Mouse (Mus musculus): ENCODE measurements around the gene Cideb. TPM values are rescaled to one million over a fixed set of nuclear protein-coding genes. Genes with fewer than 3 reads are reported as not detected.

The Cideb gene
- total and polyA plus RNA-seq, 3 experiments: 0.53 to 2.4 TPM; not detected in 1

GRCm38 (mm10) chr14:55737086-55737687, 21.1 kb downstream of the Cideb start (continued):
- TF ChIP-seq POLR2AphosphoS5 (IDR thresholded peaks at IDR 0.05; ENCODE audit: borderline replicate concordance, low read depth, low read length): no peak
- peak; percentile 96 for TF ChIP-seq RCOR1 (IDR thresholded peaks at IDR 0.05; ENCODE audit: low read depth, low read length)
- no peak for TF ChIP-seq CTCF (IDR thresholded peaks at IDR 0.05 in 2 of 3, conservative IDR thresholded peaks at IDR 0.05 in 1 of 3; ENCODE audit: control insufficient read depth in 1 of 3, insufficient read depth in 1 of 3, low read depth in 2 of 3, low read length in 3 of 3, poor library complexity in 1 of 3, severe bottlenecking in 1 of 3)
- peak; percentile 89 for TF ChIP-seq ETS1 (IDR thresholded peaks at IDR 0.05; ENCODE audit: low read depth, low read length)
- TF ChIP-seq JUND (IDR thresholded peaks at IDR 0.05; ENCODE audit: low read depth, low read length): no peak
- TF ChIP-seq ZMIZ1 (IDR thresholded peaks at IDR 0.05; ENCODE audit: low read depth, low read length): peak; percentile 63; the same call in 1 of the 2 replicates
- peak; percentile 80; the same call in 1 of the 2 replicates for TF ChIP-seq MEF2A (IDR thresholded peaks at IDR 0.05; ENCODE audit: extremely low read depth, insufficient replicate concordance, low read depth, low read length, poor library complexity, severe bottlenecking)
- peak; percentile 72; the same call in 1 of the 2 replicates for TF ChIP-seq MAX (IDR thresholded peaks at IDR 0.05; ENCODE audit: low read length)
- TF ChIP-seq HCFC1 (IDR thresholded peaks at IDR 0.05; ENCODE audit: low read depth, low read length): peak; percentile 56; the same call in 1 of the 2 replicates
- TF ChIP-seq ZC3H11A (IDR thresholded peaks at IDR 0.05; ENCODE audit: low read depth, low read length): no peak
- TF ChIP-seq MYB (IDR thresholded peaks at IDR 0.05; ENCODE audit: low read depth, low read length): peak; percentile 91
- no peak for TF ChIP-seq ELF1 (IDR thresholded peaks at IDR 0.05; ENCODE audit: low read depth, low read length)
- TF ChIP-seq POLR2A (IDR thresholded peaks at IDR 0.05; ENCODE audit: control insufficient read depth in 1 of 2, insufficient read depth in 1 of 2, low read depth in 1 of 2, low read length in 2 of 2, poor library complexity in 1 of 2): no peak
- TF ChIP-seq NRF1 (IDR thresholded peaks at IDR 0.05; ENCODE audit: insufficient read depth, low read depth, low read length, poor library complexity, severe bottlenecking): no peak
- TF ChIP-seq ZNF384 (IDR thresholded peaks at IDR 0.05; ENCODE audit: low read depth, low read length): no peak
- TF ChIP-seq TAL1 (IDR thresholded peaks at IDR 0.05; ENCODE audit: low read length): peak; percentile 70

DNA sequence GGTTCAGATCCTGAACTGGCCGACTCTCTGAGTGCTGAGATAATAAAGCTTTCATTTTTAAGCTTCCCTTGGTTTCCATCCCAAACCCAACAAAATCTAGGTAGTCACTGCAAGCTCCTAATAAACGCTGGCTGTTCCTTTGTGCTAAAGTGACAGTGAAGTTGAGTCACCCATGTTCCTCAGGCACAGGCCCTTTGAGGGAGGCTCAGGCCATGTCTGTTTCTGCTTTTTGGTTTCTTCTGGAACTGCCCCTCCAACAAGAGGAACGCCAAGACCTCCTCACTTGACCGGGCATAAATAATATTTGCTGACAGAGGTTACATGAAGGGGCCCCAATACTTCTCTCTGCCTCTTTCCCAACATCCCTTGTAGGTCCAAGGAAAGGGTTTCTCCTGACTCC, 22.5 kb downstream of the Cideb start:
- DNase-seq (ENCODE audit: low read depth, low spot score): no peak
- H3K27ac ChIP-seq (ENCODE audit: control insufficient read depth, low read depth, low read length): no peak overlapping the region
- no peaks in the 10 kb centered on the region for H3K27me3 ChIP-seq (ENCODE audit: control insufficient read depth in 1 of 2, insufficient read depth in 2 of 2, low read length in 2 of 2)
- H3K9ac ChIP-seq (ENCODE audit: control insufficient read depth, low read depth, low read length, poor library complexity, severe bottlenecking): no peak overlapping the region
- peaks cover 0 to 26% of the 10 kb centered on the region in 2 experiments; a peak in 2 of 4 replicates for H3K36me3 ChIP-seq (ENCODE audit: control insufficient read depth in 1 of 2, insufficient read depth in 2 of 2, low read length in 2 of 2)
- peaks cover 21 to 36% of the 10 kb centered on the region in 2 experiments for H3K4me1 ChIP-seq (ENCODE audit: control insufficient read depth in 1 of 2, insufficient read depth in 2 of 2, low read length in 2 of 2)
- no peaks in the 10 kb centered on the region for H3K79me2 ChIP-seq (ENCODE audit: control insufficient read depth, insufficient read depth, low read length, poor library complexity)
- TF ChIP-seq JUND (IDR thresholded peaks at IDR 0.05; ENCODE audit: low read depth, low read length) (no peak), MXI1 (IDR thresholded peaks at IDR 0.05; ENCODE audit: low read depth, low read length) (no peak), GATA1 (IDR thresholded peaks at IDR 0.05; ENCODE audit: low read depth, low read length) (no peak), ZNF384 (IDR thresholded peaks at IDR 0.05; ENCODE audit: low read depth, low read length) (no peak), CHD1 (IDR thresholded peaks at IDR 0.05; ENCODE audit: low read depth, low read length) (no peak), GABPA (IDR thresholded peaks at IDR 0.05; ENCODE audit: low read depth, low read length) (no peak), SMC3 (IDR thresholded peaks at IDR 0.05; ENCODE audit: low read depth, low read length) (no peak)
- no peak overlapping the region for H3K4me3 ChIP-seq (ENCODE audit: control insufficient read depth in 1 of 2, insufficient read depth in 1 of 2, low read depth in 2 of 2, low read length in 2 of 2)
- no peaks in the 10 kb centered on the region for H3K9me3 ChIP-seq (replicated peaks; ENCODE audit: insufficient read depth, low read length)
